Mouse (Mus musculus) embryonic fibroblast, embryonic 13.5 days (primary cell): ENCODE measurements at regions not wholly inside any gene's neighbourhood (a gene's known extent, or its start where the extent isn't known, plus 50 kb on each side); places are given as distances from the start of the nearest gene placed in this dataset.

Experiments
- H3K27ac ChIP-seq: 2 replicates; pipeline ENCODE4 v1.5.1; 2012; ENCODE audit warnings: low read length, control low read depth, inconsistent platforms; ENCODE audit not compliant: insufficient read depth
- H3K4me1 ChIP-seq: 2 replicates; pipeline ENCODE4 v1.6.1; 2011; ENCODE audit warnings: low read length; ENCODE audit not compliant: control insufficient read depth, insufficient read depth
- H3K4me3 ChIP-seq: 2 replicates; pipeline ENCODE4 v1.5.1; 2011; ENCODE audit warnings: mild to moderate bottlenecking, control low read depth, low read length; ENCODE audit not compliant: insufficient read depth
- CTCF ChIP-seq: IDR thresholded peaks from 2 replicates; pipeline ENCODE4 v1.5.1; 2011; ENCODE audit warnings: mild to moderate bottlenecking, control low read depth, low read length, moderate library complexity, borderline replicate concordance; ENCODE audit not compliant: insufficient read depth
- POLR2A ChIP-seq: IDR thresholded peaks from 2 replicates; pipeline ENCODE4 v1.6.1; 2011; ENCODE audit warnings: low read depth, mild to moderate bottlenecking, control low read depth, low read length, moderate library complexity

GRCm38 (mm10) chr4:9024216-9024925 lies 785.5 kb upstream of the Car8 start:
- no peaks in the 10 kb centered on the region for H3K4me1 ChIP-seq

GRCm38 (mm10) chr4:9019241-9020110 lies 780.6 kb upstream of the Car8 start:
- H3K4me3 ChIP-seq: no peak overlapping the region
- H3K27ac ChIP-seq: no peak overlapping the region
- H3K4me1 ChIP-seq: peaks cover 4% of the 10 kb centered on the region; the same call in 1 of the 2 replicates
- TF ChIP-seq POLR2A: no peak
- TF ChIP-seq CTCF: no peak

More at GRCm38 (mm10) chr4:9024216-9024925, 785.5 kb upstream of the Car8 start:
- no peak overlapping the region for H3K27ac ChIP-seq
- TF ChIP-seq CTCF: no peak
- TF ChIP-seq POLR2A: no peak
- H3K4me3 ChIP-seq: no peak overlapping the region

- no peak for TF ChIP-seq POLR2A
- TF ChIP-seq CTCF: no peak
- Histone ChIP-seq H3K4me1 (peaks cover 4% of the 10 kb centered on the region; the same call in 1 of the 2 replicates), H3K27ac (no peak overlapping the region), H3K4me3 (no peak overlapping the region)
Measured at GRCm38 (mm10) chr4:9018236-9018635, 779.4 kb upstream of the Car8 start.

GRCm38 (mm10) chr4:9016504-9017040 lies 777.7 kb upstream of the Car8 start:
- no peak overlapping the region for H3K27ac ChIP-seq
- TF ChIP-seq CTCF (no peak), POLR2A (no peak)

GRCm38 (mm10) chr4:9015528-9016503 lies 777.0 kb upstream of the Car8 start:
- Histone ChIP-seq H3K27ac (no peak overlapping the region), H3K4me1 (peaks cover 4% of the 10 kb centered on the region; the same call in 1 of the 2 replicates), H3K4me3 (no peak overlapping the region)
- TF ChIP-seq CTCF (no peak), POLR2A (no peak)

More at GRCm38 (mm10) chr4:9016504-9017040, 777.7 kb upstream of the Car8 start:
- H3K4me3 ChIP-seq: no peak overlapping the region
- H3K4me1 ChIP-seq: peaks cover 4% of the 10 kb centered on the region; the same call in 1 of the 2 replicates

GRCm38 (mm10) chr4:9014986-9015385 lies 776.1 kb upstream of the Car8 start:
- Histone ChIP-seq H3K4me3 (no peak overlapping the region), H3K4me1 (peaks cover 4% of the 10 kb centered on the region; the same call in 1 of the 2 replicates), H3K27ac (no peak overlapping the region)
- TF ChIP-seq CTCF (no peak), POLR2A (no peak)

GRCm38 (mm10) chr4:9012787-9013186 lies 773.9 kb upstream of the Car8 start:
- TF ChIP-seq POLR2A (no peak), CTCF (no peak)
- Histone ChIP-seq H3K4me1 (peaks cover 5% of the 10 kb centered on the region), H3K4me3 (no peak overlapping the region)

GRCm38 (mm10) chr4:9011952-9012351 lies 773.1 kb upstream of the Car8 start:
- Histone ChIP-seq H3K27ac (no peak overlapping the region), H3K4me1 (peaks cover 5% of the 10 kb centered on the region), H3K4me3 (no peak overlapping the region)
- TF ChIP-seq POLR2A (no peak), CTCF (no peak)

More at GRCm38 (mm10) chr4:9012787-9013186, 773.9 kb upstream of the Car8 start:
- H3K27ac ChIP-seq: no peak overlapping the region

- no peak overlapping the region for H3K4me3 ChIP-seq
- H3K27ac ChIP-seq: no peak overlapping the region
- TF ChIP-seq POLR2A (no peak), CTCF (no peak)
- peaks cover 5% of the 10 kb centered on the region for H3K4me1 ChIP-seq
Measured at GRCm38 (mm10) chr4:9011129-9011518, 772.3 kb upstream of the Car8 start.
